Mouse (Mus musculus): ENCODE data around the gene Slc26a9.
A peak's percentile ranks its signal among the peaks of the same experiment; 100 is the strongest.

Slc26a9 gene

GRCm38 (mm10) chr1:131743868-131744464 is at the start of gene Slc26a9:
TSS of gene Slc26a9 (plus strand) at chr1:131744022.
- no peak for DNase-seq (ENCODE audit: low read depth)

- DNase-seq (ENCODE audit: low read depth), result no peak
Observed at GRCm38 (mm10) chr1:131695308-131695707, 48.5 kb upstream of the Slc26a9 start.

DNA sequence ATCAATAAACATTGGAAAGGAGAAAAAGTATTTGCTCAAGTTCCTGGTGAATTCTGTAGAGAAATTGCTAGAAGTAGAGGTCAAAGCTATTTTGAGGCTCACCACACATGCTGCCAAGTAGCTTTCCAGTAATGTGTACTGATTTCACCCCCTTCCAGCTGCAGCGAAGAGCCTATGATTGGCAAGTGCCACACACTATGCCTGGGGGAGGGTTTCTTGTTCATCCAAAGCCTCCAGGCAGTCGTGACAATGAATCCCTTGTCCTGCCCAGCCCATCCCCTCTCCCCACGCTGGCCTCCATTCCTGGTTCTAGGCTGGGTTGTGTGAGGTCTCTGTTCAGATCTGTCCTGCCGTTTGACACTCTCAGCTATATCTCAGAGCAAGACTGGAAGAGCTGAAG is 47.5 kb upstream of the Slc26a9 start:
- DNase-seq (ENCODE audit: low read depth), result no peak

GRCm38 (mm10) chr1:131698770-131699169 is 45.1 kb upstream of the Slc26a9 start:
- DNase-seq (ENCODE audit: low read depth), result no peak

DNA sequence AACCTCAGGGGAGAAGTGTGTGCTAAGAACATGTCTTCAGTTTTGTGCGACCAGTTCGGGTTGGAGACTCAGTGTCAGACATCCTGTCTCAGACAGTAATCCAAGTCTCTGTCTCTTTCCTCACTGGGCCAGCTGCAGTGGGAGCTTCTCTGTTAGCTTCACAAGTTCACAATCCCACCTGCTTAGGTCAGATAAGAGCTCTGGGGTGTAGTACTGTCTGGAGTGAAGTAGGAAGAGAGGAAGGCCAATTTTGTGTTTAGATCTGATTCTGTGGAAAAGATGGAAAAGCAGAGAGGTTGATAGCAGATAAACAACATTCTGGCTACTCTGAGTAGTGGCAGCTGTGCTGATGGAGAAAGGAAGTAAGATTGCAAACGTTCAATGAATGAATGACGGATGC is 44.2 kb upstream of the Slc26a9 start:
- DNase-seq (ENCODE audit: low read depth), result no peak

GRCm38 (mm10) chr1:131700447-131700846 is 43.4 kb upstream of the Slc26a9 start:
- no peak for DNase-seq (ENCODE audit: low read depth)

DNA sequence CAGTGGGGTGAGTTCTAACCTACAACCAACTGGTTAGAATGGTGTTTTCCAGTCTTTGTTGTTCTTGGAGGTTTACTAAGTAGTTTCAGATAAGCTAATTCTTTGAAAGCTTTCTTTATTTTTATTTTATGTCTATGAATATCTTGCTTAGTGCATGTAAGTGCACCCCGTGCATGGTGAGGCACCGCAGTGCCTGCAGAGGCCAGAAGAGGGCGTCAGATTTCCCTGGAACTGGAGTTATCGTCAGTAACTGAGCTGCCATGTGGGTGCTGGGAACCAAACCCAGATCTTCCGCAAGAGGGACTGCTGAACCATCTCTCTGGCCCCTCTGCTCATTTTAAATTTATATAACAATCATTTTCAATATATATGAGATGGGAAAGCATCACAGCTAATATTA is 42.4 kb upstream of the Slc26a9 start:
- DNase-seq (ENCODE audit: low read depth), result no peak

DNA sequence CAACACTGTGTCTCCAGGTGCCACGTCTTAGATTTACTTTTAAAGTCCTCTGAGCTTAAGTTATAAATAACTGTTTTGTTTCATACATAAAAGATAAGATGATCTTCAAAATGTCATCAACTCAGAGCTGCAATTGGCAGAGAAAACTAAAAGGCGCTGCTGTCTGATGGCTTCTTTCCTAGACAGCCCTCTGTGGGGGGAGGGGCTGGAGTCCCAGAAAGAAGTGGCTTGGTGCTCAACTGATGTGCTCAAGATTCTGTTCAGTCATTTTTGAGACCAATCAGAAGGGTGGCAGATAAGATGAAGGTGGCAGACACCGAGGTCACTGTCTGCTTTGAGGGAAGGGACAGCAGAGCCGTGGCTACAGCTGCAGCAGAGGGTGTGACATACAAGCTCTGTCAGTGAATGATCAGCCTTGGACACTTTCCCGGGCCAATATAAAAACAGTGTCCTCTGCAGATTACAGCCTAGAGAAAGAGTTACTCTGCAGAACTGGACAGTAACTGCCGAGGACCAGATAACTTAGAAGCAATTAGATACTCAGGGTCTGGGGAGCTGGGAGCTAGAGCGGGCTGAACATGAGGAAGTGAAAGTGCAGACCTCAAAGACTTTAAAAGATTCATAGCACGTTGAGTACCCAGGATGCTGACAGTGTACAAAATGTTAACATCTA is 41.6 kb upstream of the Slc26a9 start:
- peak; percentile 29 for DNase-seq (ENCODE audit: low read depth)

DNA sequence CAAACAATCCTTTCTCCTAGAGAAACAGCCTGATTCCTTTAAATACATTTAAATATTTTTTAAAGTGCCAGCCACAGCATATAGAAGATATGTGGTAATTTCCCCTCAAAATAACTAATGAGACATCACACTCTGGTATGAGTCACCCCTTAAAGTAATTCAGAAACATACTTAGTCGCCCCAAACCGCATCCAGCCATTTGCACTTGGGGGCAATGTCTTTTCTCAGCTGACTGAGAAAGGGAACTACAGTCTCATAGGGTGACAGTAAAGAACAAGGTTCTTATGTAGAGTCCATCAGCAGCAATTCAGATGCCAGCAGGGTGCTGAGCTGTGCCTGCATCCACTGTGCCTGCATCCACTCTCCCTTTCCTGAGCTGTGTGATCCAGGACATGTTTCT is 40.3 kb upstream of the Slc26a9 start:
- DNase-seq (ENCODE audit: low read depth), result peak; percentile 27

DNA sequence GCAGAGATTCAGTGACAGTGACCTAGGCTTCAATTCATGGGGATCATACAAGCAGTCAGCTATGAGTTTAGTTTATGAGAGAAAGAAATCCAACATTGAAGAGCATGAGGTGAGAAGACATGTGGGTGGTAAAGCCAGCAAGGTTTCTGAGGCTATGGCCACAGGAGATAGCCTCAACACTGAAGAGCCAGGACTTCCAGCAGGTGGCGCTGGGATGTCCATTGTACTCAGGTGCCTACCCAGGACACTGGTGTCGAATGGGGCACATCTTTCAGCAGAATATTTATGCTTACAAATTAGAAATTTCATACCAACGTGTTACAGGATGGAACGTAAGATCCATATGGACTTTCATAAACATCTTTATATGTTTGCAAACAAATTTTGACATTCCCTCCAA is 35.5 kb upstream of the Slc26a9 start:
- peak; percentile 70 for DNase-seq (ENCODE audit: low read depth)

DNA sequence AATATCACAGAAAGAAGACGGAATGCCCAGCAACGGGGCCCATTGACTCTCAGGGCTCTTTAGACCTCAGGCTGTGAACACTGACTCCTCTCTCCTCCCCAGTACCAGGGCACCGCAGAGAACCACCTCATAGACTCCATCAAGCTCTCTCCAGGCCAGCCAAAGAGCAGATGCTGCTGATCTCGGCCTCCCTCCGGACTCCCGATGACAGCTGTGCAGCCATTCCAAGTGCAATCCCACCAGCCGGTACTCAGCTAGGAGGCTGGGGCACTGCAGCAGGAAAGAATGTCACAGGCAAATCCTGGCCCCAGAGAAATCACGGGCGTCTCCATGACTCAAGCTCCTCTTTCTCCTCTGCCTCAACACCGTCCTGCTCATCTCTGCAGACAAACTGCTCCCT is 32.3 kb upstream of the Slc26a9 start:
- DNase-seq (ENCODE audit: low read depth), result no peak

DNA sequence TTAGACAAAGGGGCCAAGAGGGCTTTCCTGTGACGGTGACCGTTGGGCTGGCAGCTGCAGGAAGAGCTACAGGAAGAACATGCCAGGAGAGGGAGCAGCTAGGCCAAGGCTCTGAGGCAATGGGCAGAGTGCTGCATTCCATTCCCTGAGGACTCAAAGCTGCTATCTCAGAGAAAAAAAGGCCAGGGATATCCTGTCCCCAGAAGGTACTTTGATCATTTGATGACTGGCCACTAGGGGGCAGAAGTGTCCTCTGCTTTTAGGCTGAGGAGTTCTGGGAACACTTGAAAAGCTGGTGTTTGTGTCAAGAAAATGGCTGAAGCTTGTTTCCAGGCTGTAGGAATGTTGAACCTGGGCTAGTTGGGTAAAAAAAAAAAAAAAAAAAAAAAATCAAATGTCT is 31.4 kb upstream of the Slc26a9 start:
- DNase-seq (ENCODE audit: low read depth), result peak; percentile 81

DNA sequence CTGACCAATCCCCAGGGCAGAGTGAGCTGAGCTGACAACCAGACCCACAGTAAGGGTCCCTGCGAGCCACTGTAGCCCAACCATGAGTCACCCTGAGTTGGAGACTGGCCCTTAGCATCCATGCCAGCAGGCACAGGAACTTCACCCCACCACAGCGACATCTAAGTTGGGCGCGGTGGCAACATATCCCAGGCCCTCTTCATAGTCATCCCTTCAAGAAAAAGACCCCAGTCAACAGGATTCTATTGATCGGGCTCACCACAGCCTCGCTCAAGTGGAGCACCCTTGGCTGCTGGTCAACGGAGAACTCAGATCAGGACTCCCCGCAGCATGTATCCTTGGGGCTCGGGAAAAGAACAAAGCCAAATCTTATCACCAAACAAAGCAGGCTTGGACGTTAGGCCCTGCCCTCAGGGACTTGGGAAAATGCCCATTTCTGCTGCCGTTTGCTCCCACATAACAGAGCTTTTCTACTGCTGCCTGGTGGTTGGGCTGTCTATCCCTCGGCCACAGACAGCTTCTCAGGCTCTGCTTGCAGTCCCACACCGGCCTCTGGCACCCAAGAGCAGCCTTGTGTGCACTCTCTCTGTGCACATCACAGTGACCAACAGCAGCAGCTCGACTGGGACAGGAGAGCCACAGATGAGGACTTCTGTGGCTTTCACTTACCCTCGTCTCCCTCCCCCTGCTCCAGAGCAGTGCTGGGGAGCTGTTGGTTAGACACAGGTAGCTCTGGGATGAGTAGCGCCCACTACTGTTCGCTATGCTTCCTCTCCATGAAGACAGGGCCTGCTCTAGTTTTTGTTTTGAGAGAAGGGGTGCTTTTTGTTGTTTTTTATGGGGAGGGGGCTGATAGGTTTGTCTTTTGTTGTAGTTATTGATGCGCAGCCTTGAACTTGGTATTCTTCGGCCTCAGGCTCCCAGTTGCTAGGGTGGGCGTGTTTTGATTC is 29.2 kb upstream of the Slc26a9 start:
- no peak for DNase-seq (ENCODE audit: low read depth)

- no peak for DNase-seq (ENCODE audit: low read depth)
Observed at GRCm38 (mm10) chr1:131718952-131719694, 24.7 kb upstream of the Slc26a9 start.

DNA sequence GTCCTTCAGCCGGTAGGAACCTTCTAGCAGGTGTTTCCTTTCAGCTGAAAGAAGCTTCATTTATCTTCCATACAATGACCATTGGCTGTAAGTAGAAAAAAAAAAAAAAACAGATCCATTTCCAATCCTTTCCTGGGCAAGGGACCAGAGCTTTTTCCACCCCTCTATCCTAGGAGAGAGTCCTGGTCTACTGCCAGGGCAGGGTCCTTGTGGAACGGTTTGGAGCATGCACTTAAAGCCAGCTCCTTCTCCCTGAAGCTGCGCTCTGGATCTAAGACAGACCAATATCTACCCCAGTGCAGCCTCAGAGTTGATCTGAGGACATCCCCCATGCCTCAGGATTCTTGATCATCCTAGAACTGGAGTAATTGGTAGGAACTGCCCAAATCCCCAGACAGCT is 21.8 kb upstream of the Slc26a9 start:
- no peak for DNase-seq (ENCODE audit: low read depth)

DNA sequence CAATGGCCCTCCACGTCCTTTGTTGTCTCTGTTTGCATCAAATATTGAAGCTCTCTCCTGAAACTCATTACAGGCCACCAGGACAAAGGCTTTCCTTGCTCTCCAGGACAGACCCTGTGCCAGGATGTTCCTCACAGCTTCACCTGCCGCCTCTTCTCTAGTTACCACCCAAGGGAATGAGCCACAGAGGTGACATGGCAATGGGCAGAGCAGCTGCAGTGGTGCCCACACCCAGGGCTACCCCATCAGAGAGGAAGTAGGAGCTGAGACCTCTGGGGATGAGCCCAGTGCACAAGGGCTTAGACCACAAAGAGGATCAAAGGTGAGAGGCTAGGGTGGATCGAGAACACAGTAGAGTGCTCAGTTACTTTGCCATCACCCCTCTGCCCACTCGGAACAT is 20.3 kb upstream of the Slc26a9 start:
- no peak for DNase-seq (ENCODE audit: low read depth)

DNA sequence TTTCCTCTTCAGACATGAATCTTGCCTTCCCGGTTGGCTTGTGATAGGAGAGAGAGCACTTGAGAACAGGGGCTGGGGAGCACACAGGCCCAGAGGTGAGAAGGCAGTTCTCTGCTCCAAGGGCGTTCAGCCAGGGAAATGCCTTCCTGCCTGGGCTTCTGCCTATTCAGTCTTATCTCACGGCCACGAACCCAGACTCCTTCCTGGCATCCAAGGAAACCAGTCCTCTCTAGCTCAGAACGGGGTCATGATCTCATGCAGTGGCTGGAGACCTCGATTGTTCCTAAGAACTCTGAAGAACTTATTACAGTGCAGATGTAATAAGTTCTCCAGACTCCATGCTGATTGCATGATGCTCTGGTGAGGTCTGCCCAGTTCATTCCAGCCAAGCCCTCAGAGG is 17.2 kb upstream of the Slc26a9 start:
- DNase-seq (ENCODE audit: low read depth), result no peak

GRCm38 (mm10) chr1:131730639-131731437 is 13.0 kb upstream of the Slc26a9 start:
- DNase-seq (ENCODE audit: low read depth), result no peak

- DNase-seq (ENCODE audit: low read depth), result no peak
Observed at GRCm38 (mm10) chr1:131733474-131734180, 10.2 kb upstream of the Slc26a9 start.

DNA sequence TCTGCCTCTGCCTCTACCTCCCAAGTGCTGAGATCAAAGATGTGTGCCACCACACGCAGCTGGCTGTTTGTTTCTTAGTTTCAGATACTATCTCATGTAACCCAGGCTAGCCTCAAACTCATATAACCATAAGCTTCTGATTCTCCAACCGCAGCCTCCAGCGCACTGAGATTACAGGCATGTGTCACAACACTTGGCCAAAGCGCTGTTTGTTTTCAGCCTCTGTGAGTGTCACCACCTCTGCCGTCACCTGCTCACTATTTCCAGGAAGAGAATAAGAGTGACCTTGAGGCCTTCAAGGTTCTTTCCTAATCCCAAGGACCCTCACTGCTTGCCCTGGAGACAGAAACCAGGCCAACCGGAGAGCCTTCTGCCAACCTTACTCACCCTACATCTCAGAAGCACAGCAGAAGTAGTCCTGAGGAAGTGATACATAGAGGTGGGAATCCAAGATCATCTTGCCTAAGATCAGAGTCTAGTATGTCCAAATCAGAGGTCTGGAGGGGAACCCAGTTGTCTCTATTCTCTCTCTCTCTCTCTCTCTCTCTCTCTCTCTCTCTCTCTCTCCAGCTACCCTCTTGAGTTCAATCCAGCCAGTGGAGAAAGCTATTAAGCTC is 9.1 kb upstream of the Slc26a9 start:
- no peak for DNase-seq (ENCODE audit: low read depth)
